Mouse (Mus musculus) effector memory CD4-positive, alpha-beta T cell, adult 5 months (primary cell): Measurements from ENCODE around the gene Galnt17. TPM values are rescaled to one million over a fixed set of nuclear protein-coding genes. Genes with fewer than 3 reads are reported as not detected.

Experiments
- polyA plus RNA-seq: library from polyadenylated mRNA; unstranded; fragments of 100-300 nt; shearing (Covaris generic); gene quantifications from one replicate; pipeline ENCODE4 v1.2.1, GENCODE M21; 2017

Gene Galnt17
- not detected for polyA plus RNA-seq

DNA sequence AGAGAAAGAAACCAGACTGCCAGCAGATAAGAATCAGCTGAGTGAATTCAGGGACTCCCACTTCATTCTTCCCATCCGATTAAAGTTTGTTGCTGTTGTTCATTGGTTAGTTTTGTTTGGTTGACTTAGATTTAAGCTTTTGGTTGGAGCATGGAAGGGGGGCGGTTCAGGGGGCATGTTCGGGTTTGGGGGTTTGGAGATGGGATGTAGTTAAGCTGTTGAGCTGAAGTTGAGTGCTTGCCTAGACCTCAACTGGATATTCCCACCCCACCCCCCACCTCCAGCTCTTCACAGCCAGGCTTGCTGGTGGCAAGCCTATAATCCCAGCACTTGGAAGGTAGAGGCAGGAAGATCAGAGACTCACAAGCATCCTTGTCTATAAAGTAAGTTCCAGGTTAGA, at the start of gene Galnt17:
Galnt17 (minus strand) TSS at position 101 of the 400 bp plus-strand sequence.

